Mouse (Mus musculus) sigmoid colon, adult 10 weeks (tissue): ENCODE measurements around the gene Gprc5a. TPM values are rescaled to one million over a fixed set of nuclear protein-coding genes. Genes with fewer than 3 reads are reported as not detected.

ENCODE experiments used
- polyA plus RNA-seq: library from polyadenylated mRNA; stranded (reverse); fragments of 350-450 nt; fragmentation: Illumina TruSeq; extraction: RNeasy Lipid Tissue Mini Kit (QIAGEN cat#74804); gene quantifications from one replicate; pipeline ENCODE4 v1.2.3, GENCODE M21; 2014; ENCODE audit warnings: low read depth, low replicate concordance

Gene Gprc5a
- 44.1 TPM for polyA plus RNA-seq

DNA sequence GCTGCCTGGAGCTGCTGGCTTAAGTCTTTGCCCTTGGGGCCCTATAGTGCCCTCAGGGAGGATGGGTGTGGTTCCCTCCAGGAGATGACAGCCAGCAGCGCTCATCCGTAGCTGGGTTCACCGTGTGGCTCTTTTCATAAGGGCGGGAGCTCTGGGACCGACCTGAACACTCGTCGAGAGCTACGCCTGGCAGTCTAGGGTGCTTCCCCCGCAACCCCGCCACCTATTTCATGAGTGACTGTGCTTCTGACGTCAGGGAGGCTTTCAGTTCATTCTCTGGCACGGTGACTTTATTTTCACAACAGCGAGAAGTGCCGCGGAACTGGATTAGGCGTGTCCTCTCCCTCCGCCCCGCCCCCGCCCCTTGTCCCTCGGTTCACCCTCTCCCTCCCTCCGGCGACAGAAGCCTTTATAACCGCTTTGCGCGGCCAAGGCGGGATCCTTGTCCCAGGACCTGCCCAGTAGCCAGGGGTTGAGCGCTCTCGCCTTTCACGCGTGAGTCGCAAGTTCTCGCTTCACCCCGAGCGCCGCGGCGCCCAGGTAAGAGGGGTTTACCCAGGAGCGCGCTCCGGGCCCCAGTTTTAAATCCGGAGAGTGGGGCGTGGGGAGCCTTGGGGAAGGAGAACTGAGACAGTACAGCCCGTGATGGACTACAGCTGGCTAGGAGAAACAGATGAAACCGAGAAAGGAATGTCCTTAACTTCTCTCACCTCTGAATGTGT is at the start of gene Gprc5a:
TSS of gene Gprc5a (plus strand) at position 416 of the 722 bp plus-strand sequence.

GRCm38 (mm10) chr6:135118183-135118582 is 52.7 kb downstream of the Gprc5a start, which contains the start of gene Gprc5d:
Gprc5d (minus strand) TSS chr6:135118283.

Other genes starting within 250 kb of the Gprc5a start
- gene Crebl2, start 235.5 kb upstream of the Gprc5a start, polyA plus RNA-seq = 34.6 TPM
- gene Gpr19, start 167.1 kb upstream of the Gprc5a start, polyA plus RNA-seq = 2.1 TPM
- 274 TPM for gene Cdkn1b, start 145.2 kb upstream of the Gprc5a start, polyA plus RNA-seq
- gene Apold1, start 83.9 kb upstream of the Gprc5a start, polyA plus RNA-seq = 6.2 TPM
- 158 TPM for gene Ddx47, start 54.0 kb upstream of the Gprc5a start, polyA plus RNA-seq
- gene Gprc5d, start 52.6 kb downstream of the Gprc5a start, polyA plus RNA-seq = not detected
- gene Fam234b, start 132.3 kb downstream of the Gprc5a start, polyA plus RNA-seq = 2.0 TPM
- gene Hebp1, start 132.4 kb downstream of the Gprc5a start, polyA plus RNA-seq = 1.5 TPM
- not detected for gene Gsg1, start 188.7 kb downstream of the Gprc5a start, polyA plus RNA-seq
- gene Pbp2, start 244.8 kb downstream of the Gprc5a start, polyA plus RNA-seq = not detected